Mouse (Mus musculus) midbrain, embryonic 11.5 days (tissue): ENCODE measurements at regions not wholly inside any gene's neighbourhood (a gene's known extent, or its start where the extent isn't known, plus 50 kb on each side); places are given as distances from the start of the nearest gene placed in this dataset.
A peak's percentile ranks its signal among the peaks of the same experiment; 100 is the strongest.

Experiments
- ATAC-seq: fragments of 200-750 bp; cut with Nextera tagmentation; 2 replicates; pipeline ENCODE4 v1.8.0; 2017; ENCODE audit warnings: moderate TSS enrichment, moderate library complexity; ENCODE audit not compliant: low FRiP score
- DNase-seq: peaks from one replicate; pipeline ENCODE4 v3.0.0; 2015; ENCODE audit warnings: low spot score; ENCODE audit errors: missing footprints
- H3K27ac ChIP-seq: fragments of 300-500 bp; sonication (generic); 2 replicates; pipeline ENCODE4 v1.5.1; 2014; ENCODE audit warnings: low read depth, low read length
- H3K27me3 ChIP-seq: fragments of 300-500 bp; sonication (generic); 2 replicates; pipeline ENCODE4 v1.6.1; 2014; ENCODE audit warnings: mild to moderate bottlenecking, low read length, moderate library complexity, mixed read lengths; ENCODE audit not compliant: control insufficient read depth, insufficient read depth
- H3K36me3 ChIP-seq: fragments of 300-500 bp; sonication (generic); 2 replicates; pipeline ENCODE4 v1.6.1; 2014; ENCODE audit warnings: mild to moderate bottlenecking, low read length, moderate library complexity, mixed read lengths; ENCODE audit not compliant: control insufficient read depth, insufficient read depth
- H3K4me1 ChIP-seq: fragments of 300-500 bp; sonication (generic); 2 replicates; pipeline ENCODE4 v1.6.1; 2014; ENCODE audit warnings: low read length; ENCODE audit not compliant: control insufficient read depth, insufficient read depth
- H3K4me2 ChIP-seq: fragments of 300-500 bp; sonication (generic); 2 replicates; pipeline ENCODE4 v1.6.1; 2014; ENCODE audit warnings: mild to moderate bottlenecking, moderate library complexity
- H3K4me3 ChIP-seq: fragments of 300-500 bp; sonication (generic); 2 replicates; pipeline ENCODE4 v1.5.1; 2014; ENCODE audit warnings: low read depth, low read length
- H3K9ac ChIP-seq: fragments of 300-500 bp; sonication (generic); 2 replicates; pipeline ENCODE4 v1.6.1; 2014; ENCODE audit warnings: low read length
- H3K9me3 ChIP-seq: fragments of 300-500 bp; sonication (generic); 2 replicates; pipeline ENCODE4 v1.6.1; 2016; ENCODE audit warnings: low read length; ENCODE audit not compliant: control insufficient read depth
- WGBS: fragments of 180-500 bp; shearing (Covaris S2); extraction: QIAGEN DNeasy Blood & Tissue Kit; methylation state at CpG from one replicate; pipeline ENCODE4 v1.1.7; 2014; 5-methylcytosine and 5-hydroxymethylcytosine counted together

DNA sequence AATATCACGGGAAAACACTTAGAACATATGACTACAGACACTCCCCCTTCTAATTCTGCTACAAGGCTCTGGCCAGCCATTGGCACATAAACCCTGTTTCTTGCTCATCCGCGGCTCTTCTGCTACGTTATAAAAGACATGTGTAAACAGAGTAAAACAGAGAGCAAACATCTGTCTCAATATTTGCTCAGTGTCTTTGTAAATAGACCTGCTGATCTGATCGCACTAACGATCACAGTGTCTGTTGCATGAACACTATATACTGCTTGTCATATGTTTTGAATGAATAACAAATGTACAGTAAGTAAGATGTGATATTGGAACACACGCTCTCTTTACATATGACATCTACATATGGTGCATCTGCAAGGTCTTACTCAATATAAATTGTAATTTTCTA is 325.1 kb upstream of the Fam98a start:
- H3K9me3 ChIP-seq = no peaks in the 10 kb centered on the region
- WGBS = 80% methylated on average over 7 of the region's 7 CpGs

DNA sequence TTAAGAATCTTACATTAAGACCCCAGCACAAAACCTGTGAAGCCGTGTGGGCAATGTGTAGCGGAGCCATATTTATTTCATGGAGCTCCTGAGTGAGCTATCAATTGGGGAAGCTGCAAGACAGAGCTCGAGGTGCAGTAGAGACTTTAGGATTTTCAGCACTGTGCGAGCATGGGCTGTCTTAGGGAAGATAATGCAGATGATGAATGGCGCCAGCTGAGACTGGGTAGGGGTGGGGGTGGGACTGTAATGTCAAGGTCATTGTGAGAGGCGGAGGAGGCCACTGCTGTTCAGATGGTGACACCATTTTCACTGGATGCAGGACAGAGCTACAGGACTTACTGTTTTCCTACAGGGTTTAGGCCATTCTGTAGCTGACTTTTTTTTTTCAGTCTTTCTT is 322.8 kb upstream of the Fam98a start:
- no peak for DNase-seq
- Histone ChIP-seq H3K27me3 (no peaks in the 10 kb centered on the region), H3K4me3 (no peak overlapping the region), H3K4me1 (peaks cover 3% of the 10 kb centered on the region; the same call in 1 of the 2 replicates), H3K36me3 (no peaks in the 10 kb centered on the region), H3K9ac (no peak overlapping the region), H3K4me2 (no peak overlapping the region), H3K27ac (no peak overlapping the region), H3K9me3 (no peaks in the 10 kb centered on the region)
- WGBS = 84% methylated on average over 6 of the region's 6 CpGs
- ATAC-seq = no peak

More for the DNA sequence above, 325.1 kb upstream of the Fam98a start:
- H3K4me1 ChIP-seq = no peaks in the 10 kb centered on the region
- H3K4me2 ChIP-seq = no peak overlapping the region
- DNase-seq = peak; percentile 78
- H3K36me3 ChIP-seq = no peaks in the 10 kb centered on the region
- H3K9ac ChIP-seq = no peak overlapping the region
- H3K4me3 ChIP-seq = no peak overlapping the region
- peak; percentile 63 for ATAC-seq
- no peaks in the 10 kb centered on the region for H3K27me3 ChIP-seq
- no peak overlapping the region for H3K27ac ChIP-seq

DNA sequence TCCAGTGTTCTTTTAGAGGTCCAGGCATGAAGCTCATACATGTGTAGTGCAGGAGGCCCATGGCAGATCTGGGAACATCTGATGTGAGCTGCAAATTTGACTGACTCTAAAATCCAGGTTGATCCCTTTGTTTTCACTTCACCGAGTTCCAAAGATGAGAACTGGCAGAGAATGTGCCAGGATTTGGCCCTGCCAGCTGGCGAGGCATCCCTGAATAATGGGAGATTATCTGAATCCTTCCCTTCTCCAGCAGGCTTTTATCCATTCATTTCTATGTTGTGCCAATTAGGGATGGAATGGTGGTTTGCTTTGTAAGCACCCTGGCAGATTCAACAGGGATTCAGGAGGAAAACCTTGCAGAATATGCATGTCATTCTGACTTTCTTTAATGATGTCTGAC is 318.7 kb upstream of the Fam98a start:
- no peaks in the 10 kb centered on the region for H3K27me3 ChIP-seq
- H3K4me3 ChIP-seq = no peak overlapping the region
- H3K36me3 ChIP-seq = no peaks in the 10 kb centered on the region
- H3K4me2 ChIP-seq = no peak overlapping the region
- H3K9me3 ChIP-seq = no peaks in the 10 kb centered on the region
- DNase-seq (no peak), ATAC-seq (peak; percentile 44; the same call in 1 of the 2 replicates)
- no peak overlapping the region for H3K9ac ChIP-seq
- H3K27ac ChIP-seq = no peak overlapping the region; the same call in 1 of the 2 replicates
- peaks cover 3% of the 10 kb centered on the region; the same call in 1 of the 2 replicates for H3K4me1 ChIP-seq
- WGBS = 16% methylated on average over 2 of the region's 2 CpGs

GRCm38 (mm10) chr17:75857015-75857414 is 305.3 kb upstream of the Fam98a start:
- no peak for ATAC-seq
- H3K4me2 ChIP-seq = no peak overlapping the region
- no peaks in the 10 kb centered on the region for H3K36me3 ChIP-seq
- 81% methylated on average over 8 of the region's 8 CpGs for WGBS
- no peaks in the 10 kb centered on the region for H3K4me1 ChIP-seq
- no peak overlapping the region for H3K27ac ChIP-seq
- DNase-seq = no peak
- H3K27me3 ChIP-seq = no peaks in the 10 kb centered on the region
- H3K4me3 ChIP-seq = no peak overlapping the region
- H3K9me3 ChIP-seq = no peaks in the 10 kb centered on the region
- no peak overlapping the region for H3K9ac ChIP-seq

DNA sequence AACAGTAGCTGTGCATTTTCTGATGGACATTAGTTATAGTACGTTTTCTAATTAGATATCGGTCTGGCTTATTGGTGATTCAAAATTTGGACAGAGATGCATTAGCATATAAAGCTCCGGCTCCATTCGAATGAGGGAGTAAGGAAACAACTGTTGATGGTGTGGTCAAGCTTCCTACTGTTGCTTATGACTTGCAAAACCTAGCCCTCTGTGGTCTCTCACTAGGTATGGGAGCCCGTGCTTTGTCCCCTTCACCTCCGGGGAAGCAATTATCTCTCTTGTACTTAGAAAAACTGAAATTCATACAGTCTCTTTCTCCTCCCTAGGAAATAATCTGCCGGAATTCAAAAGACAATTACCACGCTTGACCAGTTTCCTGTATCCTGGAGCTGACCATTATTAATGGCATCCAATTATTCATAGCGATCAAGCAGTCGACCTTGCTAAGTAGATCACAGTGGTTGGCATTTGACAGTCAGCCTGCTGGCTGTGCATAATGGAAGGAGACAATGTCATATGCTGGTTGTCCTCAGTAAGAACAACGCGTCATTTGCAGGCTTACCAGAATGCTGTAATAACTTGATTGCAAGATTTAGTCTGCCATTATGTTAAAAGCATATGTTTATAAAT is 264.4 kb upstream of the Fam98a start:
- DNase-seq = no peak
- no peaks in the 10 kb centered on the region for H3K36me3 ChIP-seq

GRCm38 (mm10) chr17:75812163-75812562 is 260.4 kb upstream of the Fam98a start:
- DNase-seq = no peak
- Histone ChIP-seq H3K36me3 (no peaks in the 10 kb centered on the region), H3K4me2 (no peak overlapping the region), H3K4me1 (peaks cover 3% of the 10 kb centered on the region), H3K27ac (no peak overlapping the region), H3K9me3 (no peaks in the 10 kb centered on the region), H3K4me3 (no peak overlapping the region), H3K9ac (no peak overlapping the region), H3K27me3 (no peaks in the 10 kb centered on the region)
- ATAC-seq = no peak
- 81% methylated on average over 3 of the region's 3 CpGs for WGBS

More for the DNA sequence above, 264.4 kb upstream of the Fam98a start:
- no peak overlapping the region for H3K27ac ChIP-seq
- no peaks in the 10 kb centered on the region for H3K27me3 ChIP-seq
- H3K9me3 ChIP-seq = no peaks in the 10 kb centered on the region
- ATAC-seq = peak; percentile 80
- no peak overlapping the region for H3K9ac ChIP-seq
- H3K4me2 ChIP-seq = no peak overlapping the region
- peaks cover 3% of the 10 kb centered on the region for H3K4me1 ChIP-seq
- WGBS = 62% methylated on average over 12 of the region's 12 CpGs
- H3K4me3 ChIP-seq = no peak overlapping the region

DNA sequence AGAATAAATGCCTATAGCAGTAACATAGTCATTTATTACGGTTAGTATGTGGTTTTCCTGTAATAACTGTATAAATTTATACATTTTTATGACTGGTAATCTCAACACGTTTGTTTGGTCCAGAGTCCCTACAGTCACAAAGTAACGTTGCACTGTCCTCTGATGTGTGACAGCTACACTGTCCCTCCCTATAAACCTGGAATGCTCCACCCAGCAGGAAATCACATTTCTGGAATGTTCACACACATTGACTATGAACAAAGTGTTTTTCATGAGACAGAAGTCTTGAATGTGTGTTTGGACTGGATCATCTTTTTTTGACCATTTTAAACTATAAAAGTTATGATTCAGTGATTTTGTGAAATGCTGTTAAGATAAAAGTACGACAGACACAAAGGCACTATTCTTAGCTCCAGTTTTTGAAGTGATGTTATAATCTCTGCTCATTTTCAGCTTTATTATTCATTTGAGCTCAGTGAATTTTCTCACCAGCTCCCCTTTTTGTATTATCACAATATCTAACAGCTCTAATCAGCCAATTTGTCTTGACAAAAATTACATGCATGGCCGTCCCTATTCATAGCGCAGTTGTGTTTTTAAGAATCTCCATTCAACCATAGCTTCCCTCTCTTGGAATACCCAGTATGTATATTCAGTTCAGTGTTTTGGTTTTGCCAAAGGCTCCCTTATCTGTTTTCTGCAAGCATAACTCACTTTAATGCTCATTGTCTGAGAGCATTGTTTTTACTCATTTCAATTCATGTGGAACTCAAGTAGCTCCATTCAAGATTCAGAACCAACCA is 257.0 kb upstream of the Fam98a start:
- no peak overlapping the region for H3K4me3 ChIP-seq
- H3K36me3 ChIP-seq = no peaks in the 10 kb centered on the region
- WGBS = 49% methylated on average over 6 of the region's 6 CpGs
- H3K4me2 ChIP-seq = no peak overlapping the region
- H3K4me1 ChIP-seq = no peaks in the 10 kb centered on the region; the same call in 1 of the 2 replicates
- DNase-seq = no peak
- H3K9me3 ChIP-seq = no peaks in the 10 kb centered on the region
- H3K27me3 ChIP-seq = no peaks in the 10 kb centered on the region
- H3K27ac ChIP-seq = no peak overlapping the region
- H3K9ac ChIP-seq = no peak overlapping the region
- ATAC-seq = peak; percentile 61

GRCm38 (mm10) chr17:75808025-75808424 is 256.3 kb upstream of the Fam98a start:
- Histone ChIP-seq H3K27ac (no peak overlapping the region), H3K4me3 (no peak overlapping the region), H3K27me3 (no peaks in the 10 kb centered on the region), H3K9me3 (no peaks in the 10 kb centered on the region), H3K4me2 (no peak overlapping the region), H3K4me1 (no peaks in the 10 kb centered on the region; the same call in 1 of the 2 replicates), H3K36me3 (no peaks in the 10 kb centered on the region), H3K9ac (no peak overlapping the region)
- DNase-seq = no peak
- ATAC-seq = peak; percentile 10; the same call in 1 of the 2 replicates
- WGBS = 67% methylated on average over 1 of the region's 1 CpGs

DNA sequence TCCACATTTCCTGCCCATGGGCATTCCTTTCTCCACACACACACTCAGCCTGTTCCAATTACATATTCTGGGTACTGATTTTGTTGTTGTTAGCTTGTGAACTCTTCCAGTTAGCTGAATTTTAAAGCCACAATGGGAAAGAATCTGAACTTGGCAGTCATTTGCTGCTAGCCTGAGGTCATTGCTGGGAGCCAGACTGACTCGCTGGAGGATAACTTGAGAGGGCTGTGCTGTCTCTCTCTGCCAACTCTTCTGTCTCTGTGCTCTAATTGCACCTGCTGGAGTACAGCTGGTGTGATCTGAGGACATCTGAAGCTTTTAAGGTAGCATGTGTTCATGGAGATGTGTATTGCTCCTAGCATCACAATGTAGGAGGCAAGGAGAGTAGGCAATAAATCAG is 252.6 kb upstream of the Fam98a start:
- DNase-seq (no peak), ATAC-seq (no peak)
- WGBS = 81% methylated on average over 1 of the region's 1 CpGs
- no peak overlapping the region for H3K9ac ChIP-seq
- no peak overlapping the region for H3K4me2 ChIP-seq
- H3K36me3 ChIP-seq = no peaks in the 10 kb centered on the region
- no peak overlapping the region for H3K27ac ChIP-seq
- H3K9me3 ChIP-seq = no peaks in the 10 kb centered on the region
- no peaks in the 10 kb centered on the region; the same call in 1 of the 2 replicates for H3K4me1 ChIP-seq
- H3K4me3 ChIP-seq = no peak overlapping the region
- no peaks in the 10 kb centered on the region for H3K27me3 ChIP-seq
